Mouse (Mus musculus) bone marrow, adult 2 months (tissue): ENCODE results near the gene Cc2d2a.

Experiments
- CTCF ChIP-seq: fragments of 200-500 bp; IDR thresholded peaks from 2 replicates; pipeline ENCODE4 v1.5.1; 2011; ENCODE audit warnings: low read length, control low read depth; ENCODE audit not compliant: control insufficient read depth, insufficient read depth
- POLR2A ChIP-seq: fragments of 200-500 bp; IDR thresholded peaks from 2 replicates; pipeline ENCODE4 v1.6.1; 2011; ENCODE audit warnings: low read depth, mild to moderate bottlenecking, control low read depth, low read length, borderline replicate concordance; ENCODE audit not compliant: control insufficient read depth

DNA sequence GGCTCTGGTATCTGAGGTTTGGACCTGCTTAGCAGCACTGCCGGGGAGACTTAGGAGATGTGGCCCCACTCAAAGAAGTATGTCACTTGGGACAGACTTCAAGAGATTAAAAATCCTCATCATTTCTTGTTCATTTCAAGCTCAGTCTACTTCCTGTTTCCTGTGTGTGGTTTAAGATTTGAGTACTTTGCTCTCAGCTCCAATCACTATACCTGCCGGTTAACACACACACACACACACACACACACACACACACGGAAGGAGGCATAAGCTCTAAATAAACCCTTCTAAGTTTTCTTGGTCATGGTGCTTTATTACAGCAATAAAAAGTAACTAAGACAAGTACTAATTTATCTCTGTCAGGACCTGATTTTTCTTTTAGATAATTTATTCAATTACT is 109.4 kb downstream of the Cc2d2a start:
- TF ChIP-seq CTCF, result no peak
- TF ChIP-seq POLR2A, result no peak
